Mouse (Mus musculus): ENCODE measurements around the gene Prrg2. TPM values are rescaled to one million over a fixed set of nuclear protein-coding genes. Genes with fewer than 3 reads are reported as not detected.

Prrg2 gene
- polyA plus RNA-seq, 1 experiment, result 172 TPM

GRCm38 (mm10) chr7:45095367-45095766 lies 32.9 kb upstream of the Prrg2 start:
- 79% methylated on average over 6 of the region's 6 CpGs for WGBS
- TF ChIP-seq POLR2A (IDR thresholded peaks at IDR 0.05; ENCODE audit: low read depth, low read length) (no peak), CTCF (IDR thresholded peaks at IDR 0.05; ENCODE audit: extremely low read depth, insufficient read length, insufficient replicate concordance, low read depth, low read length) (no peak)
- Histone ChIP-seq H3K27ac (ENCODE audit: insufficient read depth, low read depth, low read length) (no peak overlapping the region), H3K27me3 (ENCODE audit: control insufficient read depth, insufficient read depth, low read length) (peaks cover 12% of the 10 kb centered on the region), H3K4me1 (ENCODE audit: control insufficient read depth, insufficient read depth, insufficient read length, low read length) (peaks cover 2% of the 10 kb centered on the region; the same call in 1 of the 2 replicates), H3K36me3 (ENCODE audit: control insufficient read depth, insufficient read depth, low read length) (peaks cover 10% of the 10 kb centered on the region; the same call in 1 of the 2 replicates), H3K4me3 (ENCODE audit: low read depth, low read length) (no peak overlapping the region)

DNA sequence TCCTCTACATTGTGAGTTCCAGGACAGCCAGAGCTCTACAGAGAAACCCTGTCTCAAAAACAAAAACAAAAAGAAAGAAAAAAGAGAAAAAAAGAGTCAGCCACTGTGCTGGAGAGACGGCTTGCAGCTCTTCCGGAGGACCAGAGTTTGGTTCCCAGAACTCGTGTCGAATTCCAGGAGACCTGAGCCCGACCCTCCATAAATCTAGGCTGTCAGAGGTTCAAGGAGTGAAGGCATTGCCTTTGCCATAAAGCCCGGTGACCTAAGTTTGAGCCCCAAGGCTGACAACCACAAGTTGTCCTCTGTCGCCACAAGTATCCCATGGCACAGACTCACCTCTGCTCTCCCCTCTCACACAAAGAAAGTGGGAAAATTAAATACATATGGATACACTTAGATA lies 31.6 kb upstream of the Prrg2 start:
- TF ChIP-seq CTCF (IDR thresholded peaks at IDR 0.05; ENCODE audit: extremely low read depth, insufficient read length, insufficient replicate concordance, low read depth, low read length), result no peak
- no peak for TF ChIP-seq POLR2A (IDR thresholded peaks at IDR 0.05; ENCODE audit: low read depth, low read length)
- WGBS, result 73% methylated on average over 7 of the region's 7 CpGs
- H3K27me3 ChIP-seq (ENCODE audit: control insufficient read depth, insufficient read depth, low read length), result peaks cover 12% of the 10 kb centered on the region
- H3K27ac ChIP-seq (ENCODE audit: insufficient read depth, low read depth, low read length), result no peak overlapping the region
- H3K4me1 ChIP-seq (ENCODE audit: control insufficient read depth, insufficient read depth, insufficient read length, low read length), result peaks cover 2% of the 10 kb centered on the region; the same call in 1 of the 2 replicates
- H3K4me3 ChIP-seq (ENCODE audit: low read depth, low read length), result no peak overlapping the region
- peaks cover 10% of the 10 kb centered on the region; the same call in 1 of the 2 replicates for H3K36me3 ChIP-seq (ENCODE audit: control insufficient read depth, insufficient read depth, low read length)

- H3K27ac ChIP-seq (ENCODE audit: insufficient read depth, low read depth, low read length), result no peak overlapping the region
- peaks cover 12% of the 10 kb centered on the region for H3K27me3 ChIP-seq (ENCODE audit: control insufficient read depth, insufficient read depth, low read length)
- H3K4me3 ChIP-seq (ENCODE audit: low read depth, low read length), result no peak overlapping the region
- peaks cover 2% of the 10 kb centered on the region; the same call in 1 of the 2 replicates for H3K4me1 ChIP-seq (ENCODE audit: control insufficient read depth, insufficient read depth, insufficient read length, low read length)
- WGBS, result 45% methylated on average over 18 of the region's 18 CpGs
- H3K36me3 ChIP-seq (ENCODE audit: control insufficient read depth, insufficient read depth, low read length), result peaks cover 10% of the 10 kb centered on the region; the same call in 1 of the 2 replicates
- TF ChIP-seq POLR2A (IDR thresholded peaks at IDR 0.05; ENCODE audit: low read depth, low read length) (no peak), CTCF (IDR thresholded peaks at IDR 0.05; ENCODE audit: extremely low read depth, insufficient read length, insufficient replicate concordance, low read depth, low read length) (no peak)
Measured at GRCm38 (mm10) chr7:45093516-45093905, 31.0 kb upstream of the Prrg2 start.

DNA sequence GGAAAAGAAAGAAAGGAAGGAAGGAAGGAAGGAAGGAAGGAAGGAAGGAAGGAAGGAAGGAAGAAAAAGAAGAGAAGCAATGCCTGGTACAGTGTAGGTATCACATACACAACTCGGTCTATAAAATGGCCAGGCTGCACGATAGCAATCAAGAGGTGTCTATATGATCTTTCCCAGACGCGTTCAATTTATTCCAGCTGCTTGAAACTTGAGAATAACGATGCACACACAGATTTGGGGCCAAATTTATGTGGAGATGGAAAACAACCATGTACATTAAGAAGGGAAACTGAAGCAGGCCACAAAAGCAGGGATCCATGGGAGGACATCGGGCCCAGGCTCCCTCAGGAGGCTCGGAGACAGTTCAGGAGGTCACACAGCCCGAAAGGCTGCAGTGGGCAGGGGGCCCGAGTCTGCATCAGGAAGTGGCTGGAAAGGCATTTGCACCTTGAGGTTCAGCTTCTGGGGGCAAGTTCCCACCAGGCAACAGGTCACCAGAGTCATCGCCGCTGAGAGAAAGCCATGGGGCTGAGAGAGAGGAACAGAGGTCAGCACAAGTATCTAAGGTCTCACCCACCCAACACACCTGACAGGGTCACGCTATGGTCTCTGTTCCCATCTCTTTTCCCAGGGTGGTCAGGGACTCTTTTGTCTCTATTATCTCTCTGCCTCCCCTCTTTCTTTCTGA lies 30.5 kb upstream of the Prrg2 start:
- Histone ChIP-seq H3K27me3 (ENCODE audit: control insufficient read depth, insufficient read depth, low read length) (peaks cover 12% of the 10 kb centered on the region), H3K4me1 (ENCODE audit: control insufficient read depth, insufficient read depth, insufficient read length, low read length) (peaks cover 5% of the 10 kb centered on the region), H3K36me3 (ENCODE audit: control insufficient read depth, insufficient read depth, low read length) (peaks cover 10% of the 10 kb centered on the region; the same call in 1 of the 2 replicates), H3K4me3 (ENCODE audit: low read depth, low read length) (no peak overlapping the region), H3K27ac (ENCODE audit: insufficient read depth, low read depth, low read length) (no peak overlapping the region)
- 66% methylated on average over 12 of the region's 12 CpGs for WGBS
- TF ChIP-seq POLR2A (IDR thresholded peaks at IDR 0.05; ENCODE audit: low read depth, low read length) (no peak), CTCF (IDR thresholded peaks at IDR 0.05; ENCODE audit: extremely low read depth, insufficient read length, insufficient replicate concordance, low read depth, low read length) (no peak)

DNA sequence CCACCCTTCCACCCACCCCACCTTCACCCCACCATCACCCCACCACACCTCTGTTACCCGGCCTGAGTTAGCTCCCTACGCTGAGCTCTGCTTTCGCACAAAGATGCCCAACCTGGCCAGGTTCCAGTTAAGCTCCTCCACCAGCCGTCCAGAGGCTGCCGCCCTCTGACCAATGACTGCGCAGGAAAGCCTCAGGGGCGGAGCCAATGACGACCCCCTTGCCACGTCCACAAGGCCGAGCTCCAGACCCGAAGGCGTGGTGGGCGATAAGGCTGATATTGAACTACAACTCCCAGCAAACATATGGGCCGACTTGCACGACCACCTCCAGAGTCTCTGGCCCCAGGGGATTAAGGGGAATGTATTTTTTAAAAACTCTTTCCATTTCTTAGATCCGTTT lies 29.6 kb upstream of the Prrg2 start, which contains the start of gene Rcn3:
Rcn3 (minus strand) TSS at position 174 of the 400 bp plus-strand sequence.
- peak within 1 kb of the TSS; percentile 52 for H3K4me3 ChIP-seq (ENCODE audit: low read depth, low read length)
- H3K36me3 ChIP-seq (ENCODE audit: control insufficient read depth, insufficient read depth, low read length), result peaks cover 8% of the 10 kb centered on the region; the same call in 1 of the 2 replicates
- H3K27me3 ChIP-seq (ENCODE audit: control insufficient read depth, insufficient read depth, low read length), result peaks cover 12% of the 10 kb centered on the region
- TF ChIP-seq CTCF (IDR thresholded peaks at IDR 0.05; ENCODE audit: extremely low read depth, insufficient read length, insufficient replicate concordance, low read depth, low read length) (no peak), POLR2A (IDR thresholded peaks at IDR 0.05; ENCODE audit: low read depth, low read length) (no peak)
- peaks cover 5% of the 10 kb centered on the region for H3K4me1 ChIP-seq (ENCODE audit: control insufficient read depth, insufficient read depth, insufficient read length, low read length)
- H3K27ac ChIP-seq (ENCODE audit: insufficient read depth, low read depth, low read length), result peak within 1 kb of the TSS; percentile 46
- 3% methylated on average over 16 of the region's 16 CpGs for WGBS

GRCm38 (mm10) chr7:45091001-45091990 lies 28.8 kb upstream of the Prrg2 start:
- Histone ChIP-seq H3K4me1 (ENCODE audit: control insufficient read depth, insufficient read depth, insufficient read length, low read length) (peaks cover 5% of the 10 kb centered on the region), H3K36me3 (ENCODE audit: control insufficient read depth, insufficient read depth, low read length) (peaks cover 4% of the 10 kb centered on the region; the same call in 1 of the 2 replicates), H3K27me3 (ENCODE audit: control insufficient read depth, insufficient read depth, low read length) (peaks cover 12% of the 10 kb centered on the region), H3K4me3 (ENCODE audit: low read depth, low read length) (peak overlapping the region; percentile 52), H3K27ac (ENCODE audit: insufficient read depth, low read depth, low read length) (peak overlapping the region; percentile 46)
- 28% methylated on average over 35 of the region's 35 CpGs for WGBS
- TF ChIP-seq POLR2A (IDR thresholded peaks at IDR 0.05; ENCODE audit: low read depth, low read length) (no peak), CTCF (IDR thresholded peaks at IDR 0.05; ENCODE audit: extremely low read depth, insufficient read length, insufficient replicate concordance, low read depth, low read length) (no peak)
